Mouse (Mus musculus): ENCODE results near the gene Rfx4.

Rfx4 gene

GRCm38 (mm10) chr10:84758200-84758468 is 2.3 kb downstream of the Rfx4 start:
- no peak for DNase-seq (ENCODE audit: low read depth in 1 of 2, low spot score in 2 of 2)

GRCm38 (mm10) chr10:84758483-84759431 is 2.9 kb downstream of the Rfx4 start:
- DNase-seq (ENCODE audit: low read depth in 1 of 2, low spot score in 2 of 2), result no peak

GRCm38 (mm10) chr10:84759511-84760117 is 3.8 kb downstream of the Rfx4 start:
- no peak for DNase-seq (ENCODE audit: low read depth in 1 of 2, low spot score in 2 of 2)

- DNase-seq (ENCODE audit: low read depth in 1 of 2, low spot score in 2 of 2), result no peak
Observed at GRCm38 (mm10) chr10:84760118-84761111, 4.6 kb downstream of the Rfx4 start.

- no peak for DNase-seq (ENCODE audit: low read depth in 1 of 2, low spot score in 2 of 2)
Observed at GRCm38 (mm10) chr10:84768766-84769165, 12.9 kb downstream of the Rfx4 start.

GRCm38 (mm10) chr10:84772380-84773130 is 16.7 kb downstream of the Rfx4 start:
- no peak for DNase-seq (ENCODE audit: low read depth in 1 of 2, low spot score in 2 of 2)

GRCm38 (mm10) chr10:84773889-84774288 is 18.0 kb downstream of the Rfx4 start:
- no peak for DNase-seq (ENCODE audit: low read depth in 1 of 2, low spot score in 2 of 2)

- DNase-seq (ENCODE audit: low read depth in 1 of 2, low spot score in 2 of 2), result peak; percentile 80 to 83
Observed at GRCm38 (mm10) chr10:84774573-84774972, 18.7 kb downstream of the Rfx4 start.

- no peak for DNase-seq (ENCODE audit: low read depth in 1 of 2, low spot score in 2 of 2)
Observed at GRCm38 (mm10) chr10:84777109-84777508, 21.2 kb downstream of the Rfx4 start.

- DNase-seq (ENCODE audit: low read depth in 1 of 2, low spot score in 2 of 2), result peak in 1 of 2 experiments; percentile 19
Observed at GRCm38 (mm10) chr10:84777974-84778373, 22.1 kb downstream of the Rfx4 start.

- DNase-seq (ENCODE audit: low read depth in 1 of 2, low spot score in 2 of 2), result no peak
Observed at GRCm38 (mm10) chr10:84780828-84781227, 25.0 kb downstream of the Rfx4 start.

GRCm38 (mm10) chr10:84785339-84785738 is 29.5 kb downstream of the Rfx4 start:
- DNase-seq (ENCODE audit: low read depth in 1 of 2, low spot score in 2 of 2), result no peak

- no peak for DNase-seq (ENCODE audit: low read depth in 1 of 2, low spot score in 2 of 2)
Observed at GRCm38 (mm10) chr10:84790323-84790722, 34.5 kb downstream of the Rfx4 start.

GRCm38 (mm10) chr10:84791181-84791580 is 35.3 kb downstream of the Rfx4 start:
- DNase-seq (ENCODE audit: low read depth in 1 of 2, low spot score in 2 of 2), result no peak

GRCm38 (mm10) chr10:84801521-84801920 is 45.7 kb downstream of the Rfx4 start:
- DNase-seq (ENCODE audit: low read depth in 1 of 2, low spot score in 2 of 2), result no peak

- DNase-seq (ENCODE audit: low read depth in 1 of 2, low spot score in 2 of 2), result no peak
Observed at GRCm38 (mm10) chr10:84803216-84803844, 47.5 kb downstream of the Rfx4 start.

- DNase-seq (ENCODE audit: low read depth in 1 of 2, low spot score in 2 of 2), result no peak
Observed at GRCm38 (mm10) chr10:84805576-84805975, 49.7 kb downstream of the Rfx4 start.

- DNase-seq (ENCODE audit: low read depth in 1 of 2, low spot score in 2 of 2), result no peak
Observed at GRCm38 (mm10) chr10:84807206-84807605, 51.3 kb downstream of the Rfx4 start.

- DNase-seq (ENCODE audit: low read depth in 1 of 2, low spot score in 2 of 2), result no peak
Observed at GRCm38 (mm10) chr10:84810030-84810849, 54.4 kb downstream of the Rfx4 start.
